Mouse (Mus musculus) thymus, postnatal 10 days (tissue): ENCODE data around the gene Drc7.

Experiments
- DNase-seq, 2 experiments: peaks; one replicate each; pipeline ENCODE4 v3.0.0; 2021; ENCODE audit warnings: low spot score in 2 of 2

Drc7 gene

GRCm38 (mm10) chr8:95059812-95060533 is 5.1 kb downstream of the Drc7 start:
- DNase-seq: no peak

GRCm38 (mm10) chr8:95064531-95064930 is 9.6 kb downstream of the Drc7 start:
- no peak for DNase-seq

GRCm38 (mm10) chr8:95067582-95067981 is 12.7 kb downstream of the Drc7 start:
- DNase-seq: peak; percentile 66 to 81

GRCm38 (mm10) chr8:95075504-95075903 is 20.6 kb downstream of the Drc7 start:
- DNase-seq: no peak

- no peak for DNase-seq
Observed at GRCm38 (mm10) chr8:95076151-95076550, 21.2 kb downstream of the Drc7 start.

- no peak for DNase-seq
Observed at GRCm38 (mm10) chr8:95078055-95078454, 23.2 kb downstream of the Drc7 start.

GRCm38 (mm10) chr8:95079305-95079704 is 24.4 kb downstream of the Drc7 start:
- DNase-seq: no peak

GRCm38 (mm10) chr8:95080381-95081341 is 25.8 kb downstream of the Drc7 start, which contains the start of gene Katnb1:
TSS of gene Katnb1 (plus strand) at chr8:95081186.
- peak; percentile 97 to 99 for DNase-seq

GRCm38 (mm10) chr8:95081650-95082049 is 26.7 kb downstream of the Drc7 start:
- no peak for DNase-seq

- no peak for DNase-seq
Observed at GRCm38 (mm10) chr8:95084261-95084660, 29.4 kb downstream of the Drc7 start.

- no peak for DNase-seq
Observed at GRCm38 (mm10) chr8:95084744-95085431, 30.0 kb downstream of the Drc7 start.

GRCm38 (mm10) chr8:95085432-95086141 is 30.7 kb downstream of the Drc7 start:
- DNase-seq: no peak

GRCm38 (mm10) chr8:95093574-95093973 is 38.7 kb downstream of the Drc7 start:
- DNase-seq: no peak

GRCm38 (mm10) chr8:95099009-95099408 is 44.1 kb downstream of the Drc7 start:
- DNase-seq: peak; percentile 40 to 52

GRCm38 (mm10) chr8:95101972-95102371 is 47.1 kb downstream of the Drc7 start:
- no peak for DNase-seq

GRCm38 (mm10) chr8:95107306-95107705 is 52.4 kb downstream of the Drc7 start:
- DNase-seq: no peak

- DNase-seq: no peak
Observed at GRCm38 (mm10) chr8:95112594-95112993, 57.7 kb downstream of the Drc7 start.

GRCm38 (mm10) chr8:95113108-95113507 is 58.2 kb downstream of the Drc7 start:
- no peak for DNase-seq

- peak in 1 of 2 experiments; percentile 47 for DNase-seq
Observed at GRCm38 (mm10) chr8:95113750-95114149, 58.8 kb downstream of the Drc7 start.

GRCm38 (mm10) chr8:95123455-95123854 is 68.6 kb downstream of the Drc7 start:
- no peak for DNase-seq

GRCm38 (mm10) chr8:95126497-95126896 is 71.6 kb downstream of the Drc7 start:
- DNase-seq: no peak
